9 mouse cellular contexts compared by ENCODE assay signal in genomic region chr2:26444368-26444767, GRCm38 (mm10). TPM values are rescaled to one million over a fixed set of nuclear protein-coding genes. Genes with fewer than 3 reads are reported as not detected.
DNase-seq lines count a peak whose midpoint lies in the region; ATAC-seq lines count a peak whose summit lies in the region.
"Had no signal": no experiment of that assay in that cellular context is flagged by ENCODE, and none has a peak within 500 bp of the region (broad histone marks: within the 10 kb centered on the region; RNA-seq: fewer than 3 reads in every experiment).

No protein-coding gene starts in this region.

- H3K4me3 ChIP-seq in heart, embryonic 10.5 days: peak overlapping the region; percentile 85
- H3K4me3 ChIP-seq in hindbrain, embryonic 15.5 days: peak overlapping the region; percentile 65

- H3K9me3 ChIP-seq in heart, embryonic 10.5 days: no peaks in the 10 kb centered on the region
- no peaks in the 10 kb centered on the region for H3K9me3 ChIP-seq in hindbrain, embryonic 15.5 days

- no peak for ATAC-seq in hindbrain, embryonic 15.5 days (ENCODE audit: low FRiP score, low read depth)

- intact Hi-C loops in heart, postnatal 36 days (cut with DNase I): loop anchor here (2.0 to 5.0 kb wide), 2 partner anchors 32 to 127 kb away; partner anchors contain the start of gene Gpsm1

- peak overlapping the region; percentile 84 for H3K4me2 ChIP-seq in hindbrain, embryonic 15.5 days

- H3K27me3 ChIP-seq in heart, embryonic 10.5 days (ENCODE audit: insufficient read depth, poor library complexity, severe bottlenecking): no peaks in the 10 kb centered on the region
- no peaks in the 10 kb centered on the region for H3K27me3 ChIP-seq in hindbrain, embryonic 15.5 days
- H3K27me3 ChIP-seq: Patski had no signal

- peaks cover 25% of the 10 kb centered on the region for H3K36me3 ChIP-seq in heart, embryonic 10.5 days
- peaks cover 24% of the 10 kb centered on the region for H3K36me3 ChIP-seq in hindbrain, embryonic 15.5 days

- peak overlapping the region; percentile 96 for H3K27ac ChIP-seq in heart, embryonic 10.5 days
- H3K27ac ChIP-seq in hindbrain, embryonic 15.5 days (replicated peaks): peak overlapping the region; percentile 94

- DNase-seq in heart, embryonic 10.5 days (ENCODE audit: low spot score): no peak
- no peak for DNase-seq in heart, postnatal 36 days
- peak; percentile 50 for DNase-seq in adipocyte (ENCODE audit: low spot score)
- DNase-seq in lung, postnatal 36 days: peak; percentile 50
- DNase-seq in thymus, postnatal 0 days (ENCODE audit: low spot score): no peak
- DNase-seq in T-cell, adult 2 months (ENCODE audit: low spot score): no peak
- no peak for DNase-seq in layer of hippocampus, adult 9-11 months

- H3K4me1 ChIP-seq in heart, embryonic 10.5 days: peaks cover 43% of the 10 kb centered on the region
- peaks cover 47% of the 10 kb centered on the region for H3K4me1 ChIP-seq in hindbrain, embryonic 15.5 days (replicated peaks)

- peak overlapping the region; percentile 79 for H3K9ac ChIP-seq in hindbrain, embryonic 15.5 days

- 3% methylated on average over 15 of the region's 15 CpGs for WGBS in heart, embryonic 10.5 days
- 7% methylated on average over 15 of the region's 15 CpGs for WGBS in hindbrain, embryonic 15.5 days

RNA-seq across cellular contexts. Expression of gene Sec16a, which starts 0.6 kb away (rescaled TPM):
- polyA plus RNA-seq in heart, embryonic 10.5 days (2016; fragmentation: Nextera tagmentation; extraction: Ambion mirVana): 24.7 and 26.4 TPM in 2 replicates
- total RNA-seq in heart, postnatal 36 days (2021): 10 to 100 TPM; 36.9 to 39.1 TPM
- polyA plus RNA-seq in hindbrain, embryonic 15.5 days (2015; fragmentation: Nextera tagmentation; extraction: Ambion mirVana): 17.5 and 21.6 TPM in 2 replicates
- polyA plus RNA-seq in thymus, postnatal 0 days (2015; fragmentation: Nextera tagmentation; extraction: Ambion mirVana): 12.4 and 12.9 TPM in 2 replicates

RNA-seq across cellular contexts. Expression of gene Inpp5e, which starts 35.4 kb away (rescaled TPM):
- 20.5 and 22.7 TPM in 2 replicates for polyA plus RNA-seq in heart, embryonic 10.5 days (2016; fragmentation: Nextera tagmentation; extraction: Ambion mirVana)
- 10 to 100 TPM; 13.8 to 15.4 TPM for total RNA-seq in heart, postnatal 36 days (2021)
- polyA plus RNA-seq in hindbrain, embryonic 15.5 days (2015; fragmentation: Nextera tagmentation; extraction: Ambion mirVana): 25.9 and 26.1 TPM in 2 replicates
- 13.9 and 14.1 TPM in 2 replicates for polyA plus RNA-seq in thymus, postnatal 0 days (2015; fragmentation: Nextera tagmentation; extraction: Ambion mirVana)

RNA-seq across cellular contexts. Expression of gene Pmpca, which starts 55.2 kb away (rescaled TPM):
- 153 and 171 TPM in 2 replicates for polyA plus RNA-seq in heart, embryonic 10.5 days (2016; fragmentation: Nextera tagmentation; extraction: Ambion mirVana)
- 100 to 1,000 TPM; 137 to 154 TPM for total RNA-seq in heart, postnatal 36 days (2021)
- polyA plus RNA-seq in hindbrain, embryonic 15.5 days (2015; fragmentation: Nextera tagmentation; extraction: Ambion mirVana): 90.0 and 91.9 TPM in 2 replicates
- polyA plus RNA-seq in thymus, postnatal 0 days (2015; fragmentation: Nextera tagmentation; extraction: Ambion mirVana): 81.8 and 83.4 TPM in 2 replicates

RNA-seq across cellular contexts. Expression of gene Entr1, which starts 55.3 kb away (rescaled TPM):
- polyA plus RNA-seq in heart, embryonic 10.5 days (2016; fragmentation: Nextera tagmentation; extraction: Ambion mirVana): 94.7 and 113 TPM in 2 replicates
- total RNA-seq in heart, postnatal 36 days (2021): 10 to 100 TPM; 43.4 to 48.2 TPM
- polyA plus RNA-seq in hindbrain, embryonic 15.5 days (2015; fragmentation: Nextera tagmentation; extraction: Ambion mirVana): 151 and 163 TPM in 2 replicates
- polyA plus RNA-seq in thymus, postnatal 0 days (2015; fragmentation: Nextera tagmentation; extraction: Ambion mirVana): 164 and 184 TPM in 2 replicates

Comparison
In these comparisons a context has a peak if more than half of its experiments do, and no peak if none do; other contexts are left out.
1. DNase-seq: peak in adipocyte (single experiment) and lung, postnatal 36 days (single experiment); none in heart, embryonic 10.5 days (single experiment), heart, postnatal 36 days (0 of 2), thymus, postnatal 0 days (single experiment), T-cell, adult 2 months (single experiment) and layer of hippocampus, adult 9-11 months (single experiment).